Mouse (Mus musculus): ENCODE results near the gene Gm27029. TPM values are rescaled to one million over a fixed set of nuclear protein-coding genes. Genes with fewer than 3 reads are reported as not detected.
"Not testable (repeated sequence)": the region's sequence is repeated elsewhere in the genome, so short reads cannot be mapped to it uniquely, and the experiment has no call there.

Gm27029 gene
- polyA plus RNA-seq, 1 experiment from 2014 or later: 10.3 TPM

GRCm38 (mm10) chr11:101416433-101417100 lies 8.0 kb downstream of the Gm27029 start:
- 3% methylated on average over 11 of the region's 11 CpGs for WGBS
- peak; percentile 20; the same call in 1 of the 2 replicates for ATAC-seq (replicated peaks; ENCODE audit: low FRiP score)
- H3K9me3 ChIP-seq (replicated peaks): no peaks in the 10 kb centered on the region
- H3K36me3 ChIP-seq: peaks cover 24% of the 10 kb centered on the region
- peak overlapping the region; percentile 90 for H3K9ac ChIP-seq
- peak overlapping the region; percentile 93 for H3K4me3 ChIP-seq (replicated peaks)
- peak overlapping the region; percentile 80 for H3K4me2 ChIP-seq
- no peaks in the 10 kb centered on the region for H3K27me3 ChIP-seq
- peaks cover 7% of the 10 kb centered on the region for H3K4me1 ChIP-seq
- peak overlapping the region; percentile 70 for H3K27ac ChIP-seq

GRCm38 (mm10) chr11:101415306-101415705 lies 9.3 kb downstream of the Gm27029 start:
- H3K27me3 ChIP-seq: no peaks in the 10 kb centered on the region
- H3K4me3 ChIP-seq (replicated peaks): no peak overlapping the region
- H3K9ac ChIP-seq: no peak overlapping the region
- H3K4me2 ChIP-seq: no peak overlapping the region
- H3K9me3 ChIP-seq (replicated peaks): no peaks in the 10 kb centered on the region
- 80% methylated on average over 2 of the region's 2 CpGs for WGBS
- peaks cover 7% of the 10 kb centered on the region for H3K4me1 ChIP-seq
- no peak overlapping the region for H3K27ac ChIP-seq
- H3K36me3 ChIP-seq: peaks cover 37% of the 10 kb centered on the region
- no peak for ATAC-seq (replicated peaks; ENCODE audit: low FRiP score)

- no peak overlapping the region for H3K9ac ChIP-seq
- ATAC-seq (replicated peaks; ENCODE audit: low FRiP score): peak; percentile 54; the same call in 1 of the 2 replicates
- H3K9me3 ChIP-seq (replicated peaks): no peaks in the 10 kb centered on the region
- no peak overlapping the region for H3K4me2 ChIP-seq
- H3K27ac ChIP-seq: no peak overlapping the region
- H3K36me3 ChIP-seq: no peaks in the 10 kb centered on the region
- 0 out of 2 replicates have a peak, but pooled peaks cover 4% of the 10 kb centered on the region for H3K4me1 ChIP-seq
- no peaks in the 10 kb centered on the region for H3K27me3 ChIP-seq
- no peak overlapping the region for H3K4me3 ChIP-seq (replicated peaks)
- 1% methylated on average over 8 of the region's 8 CpGs for WGBS
These were observed 29.5 kb downstream of the Gm27029 start for GRCm38 (mm10) chr11:101395110-101395509.

GRCm38 (mm10) chr11:101381817-101382216 lies 42.8 kb downstream of the Gm27029 start:
- Histone ChIP-seq H3K4me1 (peaks cover 4% of the 10 kb centered on the region), H3K4me2 (no peak overlapping the region), H3K9ac (no peak overlapping the region), H3K27me3 (no peaks in the 10 kb centered on the region), H3K27ac (no peak overlapping the region), H3K4me3 (replicated peaks) (no peak overlapping the region), H3K36me3 (no peaks in the 10 kb centered on the region), H3K9me3 (replicated peaks) (no peaks in the 10 kb centered on the region)
- whole genome bisulfite sequencing: 10% methylated on average over 4 of the region's 4 CpGs
- no peak; the same call in 1 of the 2 replicates for ATAC-seq (replicated peaks; ENCODE audit: low FRiP score)

- peaks cover 4% of the 10 kb centered on the region for H3K4me1 ChIP-seq
- H3K27me3 ChIP-seq: no peaks in the 10 kb centered on the region
- H3K36me3 ChIP-seq: no peaks in the 10 kb centered on the region
- WGBS: 80% methylated on average over 6 of the region's 6 CpGs
- H3K27ac ChIP-seq: no peak overlapping the region
- H3K9me3 ChIP-seq (replicated peaks): no peaks in the 10 kb centered on the region
- H3K4me2 ChIP-seq: no peak overlapping the region
- no peak overlapping the region for H3K4me3 ChIP-seq (replicated peaks)
- H3K9ac ChIP-seq: no peak overlapping the region
- ATAC-seq (replicated peaks; ENCODE audit: low FRiP score): no peak
These were observed 45.7 kb downstream of the Gm27029 start for GRCm38 (mm10) chr11:101378926-101379325.

- not testable (repeated sequence) for H3K4me2 ChIP-seq; H3K9me3 ChIP-seq (replicated peaks); H3K27me3 ChIP-seq; H3K4me1 ChIP-seq; H3K4me3 ChIP-seq (replicated peaks); ATAC-seq (replicated peaks; ENCODE audit: low FRiP score); H3K36me3 ChIP-seq; H3K9ac ChIP-seq; H3K27ac ChIP-seq
- WGBS: 93% methylated on average over 8 of the region's 8 CpGs
These were observed 46.4 kb downstream of the Gm27029 start for GRCm38 (mm10) chr11:101378196-101378595.

- H3K9ac ChIP-seq: no peak overlapping the region
These were observed 50.1 kb downstream of the Gm27029 start for GRCm38 (mm10) chr11:101374421-101374938.

GRCm38 (mm10) chr11:101370141-101370540 lies 54.5 kb downstream of the Gm27029 start:
- Histone ChIP-seq H3K36me3 (no peaks in the 10 kb centered on the region), H3K4me3 (replicated peaks) (no peak overlapping the region), H3K27me3 (no peaks in the 10 kb centered on the region), H3K27ac (no peak overlapping the region), H3K9me3 (replicated peaks) (no peaks in the 10 kb centered on the region), H3K4me2 (no peak overlapping the region), H3K9ac (no peak overlapping the region), H3K4me1 (no peaks in the 10 kb centered on the region)
- WGBS: 73% methylated on average over 5 of the region's 5 CpGs
- ATAC-seq (replicated peaks; ENCODE audit: low FRiP score): no peak

More at GRCm38 (mm10) chr11:101374421-101374938, 50.1 kb downstream of the Gm27029 start:
- H3K4me3 ChIP-seq (replicated peaks): no peak overlapping the region
- H3K9me3 ChIP-seq (replicated peaks): no peaks in the 10 kb centered on the region
- H3K36me3 ChIP-seq: no peaks in the 10 kb centered on the region
- H3K27me3 ChIP-seq: no peaks in the 10 kb centered on the region
- WGBS: 73% methylated on average over 7 of the region's 7 CpGs
- no peak overlapping the region for H3K27ac ChIP-seq
- no peak overlapping the region for H3K4me2 ChIP-seq
- H3K4me1 ChIP-seq: no peaks in the 10 kb centered on the region
- ATAC-seq (replicated peaks; ENCODE audit: low FRiP score): no peak

GRCm38 (mm10) chr11:101367326-101367935 lies 57.2 kb downstream of the Gm27029 start, which contains the start of gene G6pc:
Gene G6pc (plus strand): TSS chr11:101367561.
- H3K36me3 ChIP-seq: no peaks in the 10 kb centered on the region
- no peak for ATAC-seq (replicated peaks; ENCODE audit: low FRiP score)
- no peak within 1 kb of the TSS for H3K4me3 ChIP-seq (replicated peaks)
- peaks cover 7% of the 10 kb centered on the region for H3K4me1 ChIP-seq
- 86% methylated on average over 8 of the region's 8 CpGs for WGBS
- no peak within 1 kb of the TSS for H3K4me2 ChIP-seq
- H3K27ac ChIP-seq: no peak within 1 kb of the TSS
- no peaks in the 10 kb centered on the region for H3K9me3 ChIP-seq (replicated peaks)
- no peaks in the 10 kb centered on the region for H3K27me3 ChIP-seq
- no peak within 1 kb of the TSS for H3K9ac ChIP-seq

GRCm38 (mm10) chr11:101364531-101364931 lies 60.1 kb downstream of the Gm27029 start:
- Histone ChIP-seq H3K4me3 (replicated peaks) (no peak overlapping the region), H3K27me3 (no peaks in the 10 kb centered on the region), H3K4me2 (no peak overlapping the region), H3K27ac (peak overlapping the region; percentile 52), H3K9me3 (replicated peaks) (no peaks in the 10 kb centered on the region), H3K4me1 (peaks cover 30% of the 10 kb centered on the region), H3K9ac (no peak overlapping the region), H3K36me3 (no peaks in the 10 kb centered on the region)
- ATAC-seq (replicated peaks; ENCODE audit: low FRiP score): no peak
- WGBS: 78% methylated on average over 5 of the region's 5 CpGs

GRCm38 (mm10) chr11:101360651-101361113 lies 63.9 kb downstream of the Gm27029 start:
- H3K4me2 ChIP-seq: no peak overlapping the region
- H3K36me3 ChIP-seq: no peaks in the 10 kb centered on the region
- no peaks in the 10 kb centered on the region for H3K27me3 ChIP-seq
- H3K9ac ChIP-seq: no peak overlapping the region
- H3K4me1 ChIP-seq: peaks cover 32% of the 10 kb centered on the region
- 0 out of 2 replicates have a peak, but pooled peaks have one; percentile 26 for ATAC-seq (replicated peaks; ENCODE audit: low FRiP score)
- peak overlapping the region; percentile 64 for H3K27ac ChIP-seq
- no peaks in the 10 kb centered on the region for H3K9me3 ChIP-seq (replicated peaks)
- H3K4me3 ChIP-seq (replicated peaks): no peak overlapping the region
- WGBS: 36% methylated on average over 3 of the region's 3 CpGs

GRCm38 (mm10) chr11:101359776-101360175 lies 64.8 kb downstream of the Gm27029 start:
- Histone ChIP-seq H3K4me1 (peaks cover 32% of the 10 kb centered on the region), H3K27ac (peak overlapping the region; percentile 64), H3K36me3 (no peaks in the 10 kb centered on the region), H3K4me3 (replicated peaks) (no peak overlapping the region), H3K4me2 (no peak overlapping the region), H3K9ac (no peak overlapping the region), H3K27me3 (no peaks in the 10 kb centered on the region), H3K9me3 (replicated peaks) (no peaks in the 10 kb centered on the region)
- WGBS: 61% methylated on average over 9 of the region's 9 CpGs
- ATAC-seq (replicated peaks; ENCODE audit: low FRiP score): no peak
